Mouse (Mus musculus) adrenal gland, adult 18-20 months (tissue): ENCODE measurements around the gene Snrpd2. TPM values are rescaled to one million over a fixed set of nuclear protein-coding genes. Genes with fewer than 3 reads are reported as not detected.

Experiments used
- DNase-seq, 2 experiments: peaks; one replicate each; pipeline ENCODE4 v3.0.0; 2021 to 2022; ENCODE audit warnings: low spot score in 2 of 2
- microRNA-seq, 2 experiments: library from miRNA; unstranded; fragments of <30 nt; microRNA quantifications; one replicate each; pipeline ENCODE4 v1.2.0; 2021; ENCODE audit warnings: borderline number of aligned reads in 2 of 2
- total RNA-seq, 2 experiments: library from RNA; stranded (reverse); gene quantifications; 1 replicate in 1 of 2; 2 replicates in 1 of 2; pipeline ENCODE4 v1.2.3; 2021

Gene Snrpd2
- total RNA-seq, 2 experiments from 2014 or later: 81.7 to 89.5 TPM

DNA sequence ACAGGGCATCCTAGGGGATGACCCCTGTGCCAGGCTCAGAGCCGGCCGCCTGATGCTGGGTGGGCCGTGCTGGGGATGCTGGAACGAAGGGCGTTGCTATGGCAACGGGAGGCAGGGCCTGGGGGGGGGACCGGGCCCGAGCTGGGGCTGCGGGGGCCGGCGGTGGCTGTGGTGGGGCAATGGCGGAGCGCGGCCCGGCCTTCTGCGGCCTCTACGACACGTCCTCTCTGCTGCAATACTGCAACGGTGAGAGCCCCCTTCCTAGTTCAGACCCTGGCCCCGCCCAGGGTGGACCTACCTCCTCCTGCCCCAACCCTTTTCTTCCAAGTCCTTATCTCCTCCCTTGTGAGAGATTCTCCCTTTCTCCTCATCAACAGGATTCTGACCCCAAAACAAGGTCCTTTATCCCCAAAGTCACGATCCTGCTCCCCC, 27.0 kb downstream of the Snrpd2 start:
- no peak for DNase-seq

DNA sequence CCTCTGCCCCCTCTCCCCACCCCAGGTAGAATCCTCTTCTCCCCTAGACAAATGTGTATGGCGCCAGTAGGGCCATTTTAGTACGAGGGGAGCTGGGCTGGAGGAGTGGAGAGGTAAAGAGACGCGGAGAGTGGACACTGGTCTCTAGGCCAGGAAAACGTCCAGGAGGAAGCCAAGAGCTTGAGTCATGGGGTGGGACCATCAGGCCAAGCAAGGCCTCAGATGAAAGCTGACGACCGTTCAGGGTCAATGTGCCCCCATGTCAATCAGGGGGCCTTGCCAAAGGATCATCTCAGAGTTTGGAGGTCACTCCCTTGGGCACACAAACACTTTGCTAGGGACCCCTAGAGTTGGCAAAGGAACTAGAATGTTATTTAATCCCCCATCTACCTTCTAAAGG, 27.7 kb downstream of the Snrpd2 start:
- DNase-seq: no peak

DNA sequence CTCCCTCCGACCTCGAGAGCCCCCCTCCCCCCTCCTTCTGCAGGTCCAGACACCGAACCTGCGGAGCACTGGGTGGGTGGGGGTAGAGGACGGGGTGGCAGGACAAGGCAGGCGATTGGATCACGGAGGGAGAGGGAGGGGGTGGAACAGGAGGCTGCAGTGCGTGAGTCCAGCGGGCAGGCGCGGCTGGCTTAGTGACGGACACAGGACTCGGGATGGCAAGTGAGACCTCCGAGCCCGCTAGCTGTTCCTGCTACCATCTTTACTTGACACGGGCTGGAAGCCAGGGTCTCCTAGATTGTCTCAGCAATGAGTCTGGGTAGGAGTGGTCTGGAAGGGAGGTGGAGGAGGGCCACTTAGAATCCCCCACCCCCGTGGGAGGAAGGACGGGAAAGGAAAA, 28.5 kb downstream of the Snrpd2 start:
- DNase-seq: no peak

DNA sequence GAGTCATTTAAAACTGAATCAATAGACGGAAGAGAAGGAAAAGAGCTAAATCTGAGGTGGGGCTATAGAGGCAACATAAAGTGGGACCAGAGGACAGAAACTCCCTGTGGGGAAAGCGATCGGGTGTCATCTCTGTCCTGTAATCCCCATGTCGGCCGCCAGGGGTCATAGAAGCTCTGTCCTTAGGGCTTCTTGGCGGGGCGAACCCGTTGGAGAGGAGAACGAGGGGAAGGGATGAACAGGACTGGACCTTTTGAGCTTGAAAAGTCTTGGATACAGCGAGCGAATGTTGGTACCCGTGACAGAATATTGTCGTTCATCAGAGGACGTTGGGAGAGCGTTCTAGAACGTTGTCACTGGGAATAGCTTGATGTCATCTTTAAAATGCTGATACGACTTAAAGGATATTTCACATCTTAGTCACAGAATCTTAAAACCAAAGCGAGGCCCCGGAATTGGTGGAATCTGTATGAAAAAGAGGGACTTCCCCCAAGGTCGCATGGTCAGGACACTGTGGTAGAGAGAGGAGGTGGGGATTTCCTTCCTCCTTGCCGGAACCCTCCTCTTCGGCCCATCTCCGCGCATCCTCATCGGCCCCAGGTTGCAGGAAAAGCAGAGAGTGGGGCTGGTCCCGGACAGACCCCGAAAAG, 29.0 kb downstream of the Snrpd2 start:
- peak; percentile 78 to 83 for DNase-seq

DNA sequence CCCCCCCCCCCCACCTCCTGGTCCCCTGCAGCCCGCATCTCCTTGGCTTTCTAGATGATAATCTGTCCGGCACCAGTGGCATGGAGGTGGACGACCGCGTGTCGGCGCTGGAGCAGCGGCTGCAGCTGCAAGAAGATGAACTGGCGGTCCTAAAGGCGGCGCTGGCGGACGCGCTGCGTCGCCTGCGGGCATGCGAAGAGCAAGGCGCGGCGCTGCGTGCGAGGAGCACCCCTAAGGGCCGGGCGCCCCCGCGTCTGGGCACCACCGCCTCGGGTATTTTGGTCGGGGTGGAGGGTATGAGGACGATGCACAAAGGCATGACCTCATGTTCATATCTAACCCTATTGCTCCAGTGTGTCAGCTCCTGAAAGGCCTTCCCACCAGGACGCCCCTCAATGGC, 29.7 kb downstream of the Snrpd2 start:
- peak; percentile 61 to 67 for DNase-seq

DNA sequence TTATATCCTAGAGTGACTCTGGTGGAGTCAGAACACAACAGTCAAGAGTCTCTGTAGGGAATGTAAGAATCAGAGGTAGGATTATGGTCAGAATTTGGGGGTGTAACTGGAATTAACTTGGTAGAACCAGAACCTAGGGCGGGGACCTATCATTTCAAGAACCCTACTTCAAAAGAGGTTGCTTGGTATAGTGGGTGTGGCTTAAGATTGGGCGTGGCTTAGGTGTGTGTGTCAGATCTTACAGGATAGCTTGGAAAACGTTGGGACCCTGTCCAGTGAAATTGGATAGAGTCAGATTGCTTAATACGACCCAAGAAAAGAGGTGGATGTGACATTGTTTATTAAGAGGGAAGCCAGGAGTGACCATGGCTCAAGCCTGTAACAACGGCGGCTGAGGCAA, 30.4 kb downstream of the Snrpd2 start:
- no peak for DNase-seq

DNA sequence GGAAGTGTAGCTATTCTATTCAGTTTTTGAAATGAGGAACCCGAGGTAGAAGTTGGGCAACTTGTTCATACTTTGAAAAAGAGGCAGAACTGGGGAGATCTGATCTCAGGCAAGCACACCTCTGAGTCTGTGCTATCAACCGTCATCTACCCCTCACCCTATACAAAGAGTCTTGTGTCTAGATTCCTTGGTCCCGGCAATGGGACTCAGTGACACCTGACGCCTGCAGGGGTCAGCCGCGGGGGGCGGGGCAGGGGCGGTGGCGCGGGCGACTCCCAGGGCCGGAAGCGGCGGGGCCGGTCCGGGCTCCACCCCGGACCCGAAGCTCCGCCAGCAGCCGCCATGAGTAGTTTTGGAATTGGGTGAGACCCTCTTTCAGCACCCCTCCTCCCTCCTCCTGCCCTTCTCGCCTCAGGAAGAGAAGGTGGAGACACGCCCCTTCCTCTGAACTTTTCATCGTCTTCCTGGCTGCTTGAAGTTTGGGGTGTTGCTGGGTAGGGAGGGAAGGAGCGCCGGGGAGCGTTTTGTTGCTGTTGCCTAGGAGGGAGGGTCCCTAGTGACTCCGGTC, 31.4 kb downstream of the Snrpd2 start:
- DNase-seq: peak; percentile 40 to 49

DNA sequence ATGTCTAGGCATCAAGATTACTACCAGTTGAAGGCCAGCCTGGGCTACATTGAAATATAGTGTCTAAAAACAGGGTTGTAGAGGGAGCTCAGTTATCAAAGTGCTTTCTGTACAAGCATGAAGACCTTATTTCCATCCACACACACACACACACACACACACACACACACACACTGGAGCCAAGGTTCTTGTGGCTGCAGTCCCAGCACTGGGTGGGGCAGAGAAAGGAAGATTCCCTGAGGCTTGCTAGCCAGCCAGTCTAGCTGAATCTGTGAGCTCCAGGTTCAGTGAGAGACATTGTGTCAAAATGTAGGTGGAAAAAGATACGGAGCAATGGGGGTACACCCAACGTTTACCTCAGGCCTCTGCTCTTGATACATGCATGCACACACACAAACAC, 34.7 kb downstream of the Snrpd2 start:
- DNase-seq: no peak

DNA sequence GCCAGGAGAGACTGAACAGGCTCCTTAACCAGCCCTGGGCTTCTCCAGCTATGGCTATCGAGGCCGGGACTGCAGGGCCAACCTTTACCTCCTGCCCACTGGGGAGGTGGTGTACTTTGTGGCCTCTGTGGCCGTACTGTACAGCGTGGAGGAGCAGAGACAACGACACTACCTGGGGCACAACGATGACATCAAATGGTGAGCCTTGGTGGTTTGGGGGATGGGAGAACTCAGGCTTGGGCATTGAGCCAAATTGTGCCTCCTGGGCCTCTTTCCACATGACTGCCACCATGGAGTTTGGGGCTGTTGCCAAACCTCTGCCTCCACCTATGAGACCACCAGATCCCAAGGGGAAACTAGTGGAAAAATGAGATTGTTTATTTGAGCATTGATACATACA, 35.2 kb downstream of the Snrpd2 start:
- no peak for DNase-seq

DNA sequence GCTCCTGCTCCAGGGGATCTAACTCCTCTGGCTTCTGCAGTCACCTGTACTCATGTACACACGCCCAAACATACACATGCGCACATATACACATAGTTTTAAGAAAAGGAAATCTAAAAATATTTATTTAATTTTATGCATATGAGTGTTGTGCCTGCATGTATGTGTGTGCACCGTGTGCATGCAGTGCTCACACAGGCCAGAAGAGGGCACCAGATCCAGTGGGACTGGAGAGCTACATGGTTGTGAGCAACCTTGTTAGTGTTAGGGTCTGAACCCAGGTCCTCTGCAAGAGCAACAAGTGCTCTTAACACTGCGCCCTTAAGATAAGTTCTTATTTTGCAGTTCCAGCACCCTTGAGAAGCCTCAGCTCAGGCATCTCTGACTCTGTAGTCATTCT, 45.2 kb downstream of the Snrpd2 start:
- DNase-seq: no peak

DNA sequence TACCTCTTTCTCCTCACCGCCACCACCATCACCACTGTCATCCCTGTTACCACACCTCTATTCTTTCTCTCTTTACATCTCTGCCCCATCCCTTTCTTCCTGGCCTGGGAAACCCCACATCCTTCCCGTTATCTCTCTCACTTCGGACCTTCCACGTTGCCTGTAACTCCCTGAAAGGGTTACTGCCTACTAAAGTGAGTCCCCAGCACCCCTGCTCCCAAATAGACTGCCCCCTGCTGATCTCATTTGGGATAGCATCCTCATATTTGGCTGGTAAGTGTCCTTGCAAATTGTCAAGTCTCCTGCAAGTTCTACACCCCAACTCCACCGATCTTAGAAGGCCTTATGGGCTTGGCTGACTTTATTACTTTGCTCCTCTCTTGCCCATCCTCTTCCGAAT, 47.2 kb downstream of the Snrpd2 start:
- peak in 1 of 2 experiments; percentile 45 for DNase-seq

DNA sequence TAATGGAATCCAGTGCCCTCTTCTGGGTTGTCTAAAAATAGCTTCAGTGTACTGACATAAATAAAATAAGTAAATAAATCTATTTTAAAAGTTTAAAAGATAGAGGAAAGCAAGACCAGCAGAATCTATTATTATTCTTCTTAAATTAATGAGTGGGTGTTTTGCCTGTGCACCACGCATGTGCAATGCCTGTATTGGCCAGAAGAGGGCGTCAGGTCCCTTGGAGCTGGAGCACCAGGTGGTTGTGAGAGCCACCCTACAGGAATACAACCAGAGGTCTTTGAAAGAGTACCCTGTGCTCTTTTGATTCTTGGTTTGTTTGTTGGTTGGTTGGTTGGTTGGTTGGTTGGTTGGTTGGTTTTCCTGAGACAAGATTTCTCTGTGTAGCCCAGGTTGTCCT, 48.5 kb downstream of the Snrpd2 start:
- DNase-seq: peak; percentile 39 to 59

DNA sequence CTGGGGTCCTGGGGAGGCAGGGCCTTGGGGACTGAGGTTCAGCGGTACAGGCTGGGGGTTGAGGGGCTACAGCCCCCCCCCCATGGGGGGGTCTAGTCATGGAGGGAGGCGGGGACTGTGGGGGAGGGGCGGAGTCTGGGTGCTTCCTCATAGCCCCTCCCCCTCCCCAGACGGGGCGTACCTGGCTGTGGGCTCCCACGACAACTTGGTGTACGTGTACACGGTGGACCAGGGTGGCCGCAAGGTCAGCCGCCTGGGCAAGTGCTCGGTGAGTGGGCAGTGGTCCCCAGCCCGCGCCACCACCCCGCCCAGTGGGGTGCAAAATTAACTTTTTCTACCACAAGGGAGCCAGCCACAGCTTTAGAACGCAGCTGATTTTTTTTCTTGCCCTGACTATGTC, 52.1 kb downstream of the Snrpd2 start:
- DNase-seq: no peak

DNA sequence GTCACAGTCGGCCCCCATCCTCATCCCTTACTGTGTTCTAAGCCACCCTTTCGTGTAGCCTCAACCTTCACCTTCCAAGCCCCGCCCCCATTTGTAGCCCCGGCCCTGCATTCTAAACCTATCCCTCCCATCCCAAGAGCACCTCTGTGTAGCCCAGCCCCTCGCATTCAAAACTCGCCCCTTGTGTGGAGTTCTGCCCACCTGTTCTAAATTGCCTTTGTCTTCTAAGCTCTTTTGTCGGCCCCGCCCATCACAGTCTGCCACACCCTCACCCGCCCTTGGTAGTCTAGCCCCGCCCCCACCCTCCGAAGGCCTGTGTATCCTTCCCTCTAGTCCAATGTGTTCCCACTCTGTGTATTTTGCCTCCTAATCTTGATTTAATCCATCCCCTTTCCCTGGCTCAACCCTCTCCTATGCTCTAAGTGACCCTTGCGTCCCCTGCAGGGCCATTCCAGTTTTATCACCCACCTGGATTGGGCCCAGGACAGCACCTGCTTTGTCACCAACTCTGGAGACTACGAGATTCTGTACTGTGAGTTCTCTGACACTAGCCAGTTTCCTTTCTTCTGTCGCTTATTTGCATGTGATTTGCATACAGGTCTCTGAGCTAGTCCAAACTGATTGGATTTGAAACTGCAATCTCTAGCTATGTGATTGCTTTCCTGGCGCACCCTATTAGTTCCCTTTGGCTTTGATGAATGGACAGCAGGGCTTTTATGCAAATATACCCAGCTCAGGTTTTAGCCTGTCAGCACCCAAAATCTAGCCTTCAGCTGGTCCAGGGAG, 52.7 kb downstream of the Snrpd2 start:
- DNase-seq: no peak

Small RNA genes lying within 50 kb of the gene (microRNA-seq; reads per million reads assigned to microRNA genes)
- 782 to 998 reads per million in 2 experiments for gene Mir330

Other genes with a start within 250 kb of the Snrpd2 start
- gene Ccdc61, start 239.3 kb upstream of the Snrpd2 start, total RNA-seq: 10 to 100 TPM in 1 of 2 experiments, 1 to 10 TPM in 1; 9.9 to 10.7 TPM
- 1 to 10 TPM; 3.8 to 5.1 TPM for gene Nova2, start 223.8 kb upstream of the Snrpd2 start, total RNA-seq
- not detected for gene Nanos2, start 162.3 kb upstream of the Snrpd2 start, total RNA-seq
- gene Mypop, start 158.5 kb upstream of the Snrpd2 start, total RNA-seq: 10 to 100 TPM in 1 of 2 experiments, 1 to 10 TPM in 1; 9.3 to 12.2 TPM
- 10 to 100 TPM; 42.9 to 47.0 TPM for gene Irf2bp1, start 145.7 kb upstream of the Snrpd2 start, total RNA-seq
- gene Foxa3, start 126.2 kb upstream of the Snrpd2 start, total RNA-seq: not detected
- gene Sympk, start 125.3 kb upstream of the Snrpd2 start, total RNA-seq: 100 to 1,000 TPM in 1 of 2 experiments, 10 to 100 TPM in 1; 92.0 to 105 TPM
- not detected for gene Rsph6a, start 95.0 kb upstream of the Snrpd2 start, total RNA-seq
- gene Dmwd, start 73.5 kb upstream of the Snrpd2 start, total RNA-seq: 10 to 100 TPM; 48.3 to 49.1 TPM
- 100 to 1,000 TPM; 127 to 137 TPM for gene Dmpk, start 65.9 kb upstream of the Snrpd2 start, total RNA-seq
- gene Six5, start 55.1 kb upstream of the Snrpd2 start, total RNA-seq: 10 to 100 TPM; 13.0 to 14.7 TPM
- not detected for gene Gm4969, start 31.4 kb upstream of the Snrpd2 start, total RNA-seq
- 10 to 100 TPM; 12.6 to 15.4 TPM for gene Fbxo46, start 29.9 kb upstream of the Snrpd2 start, total RNA-seq
- 10 to 100 TPM; 13.6 to 14.6 TPM for gene Qpctl, start 431 bp upstream of the Snrpd2 start, total RNA-seq
- gene Gipr, start 16.4 kb downstream of the Snrpd2 start, total RNA-seq: under 1 TPM; 0.60 to 0.70 TPM
- 10 to 100 TPM; 33.9 to 43.9 TPM for gene Eml2, start 26.7 kb downstream of the Snrpd2 start, total RNA-seq
- 10 to 100 TPM in 1 of 2 experiments, 1 to 10 TPM in 1; 7.7 to 17.3 TPM for gene Gpr4, start 62.8 kb downstream of the Snrpd2 start, total RNA-seq
- 10 to 100 TPM; 40.8 to 56.7 TPM for gene Opa3, start 78.6 kb downstream of the Snrpd2 start, total RNA-seq
- gene Vasp, start 122.1 kb downstream of the Snrpd2 start, total RNA-seq: 10 to 100 TPM; 42.9 to 56.4 TPM
- not detected for gene Ppm1n, start 130.3 kb downstream of the Snrpd2 start, total RNA-seq
- gene Rtn2, start 132.9 kb downstream of the Snrpd2 start, total RNA-seq: 1 to 10 TPM; 5.0 to 8.6 TPM
- 10 to 100 TPM; 15.9 to 23.2 TPM for gene Fosb, start 160.3 kb downstream of the Snrpd2 start, total RNA-seq
- 10 to 100 TPM; 31.2 to 41.0 TPM for gene Ercc1, start 195.1 kb downstream of the Snrpd2 start, total RNA-seq
- 10 to 100 TPM; 13.3 to 13.7 TPM for gene Cd3eap, start 209.8 kb downstream of the Snrpd2 start, total RNA-seq
- gene Ppp1r13l, start 210.0 kb downstream of the Snrpd2 start, total RNA-seq: 1 to 10 TPM; 5.9 to 6.7 TPM
- 10 to 100 TPM; 27.1 to 30.9 TPM for gene Ercc2, start 232.3 kb downstream of the Snrpd2 start, total RNA-seq